22 mouse cellular contexts compared by ENCODE assay signal in genomic region chr15:98996840-98997239, GRCm38 (mm10). TPM values are rescaled to one million over a fixed set of nuclear protein-coding genes. Genes with fewer than 3 reads are reported as not detected.
DNase-seq lines count a peak whose midpoint lies in the region; ATAC-seq and TF ChIP-seq lines count a peak whose summit lies in the region.
"Had no signal": no experiment of that assay in that cellular context is flagged by ENCODE, and none has a peak within 500 bp of the region (broad histone marks: within the 10 kb centered on the region; RNA-seq: fewer than 3 reads in every experiment).

No protein-coding gene starts in this region.

- WGBS in heart, embryonic 15.5 days: 84% methylated on average over 7 of the region's 7 CpGs
- 65% methylated on average over 7 of the region's 7 CpGs for WGBS in midbrain, postnatal 0 days
- 89% methylated on average over 7 of the region's 7 CpGs for WGBS in midbrain, embryonic 10.5 days
- WGBS in hindbrain, postnatal 0 days: 61% methylated on average over 7 of the region's 7 CpGs

- H3K4me2 ChIP-seq in heart, embryonic 15.5 days: no peak overlapping the region
- H3K4me2 ChIP-seq in midbrain, postnatal 0 days (ENCODE audit: low read depth, low read length, poor library complexity, severe bottlenecking): no peak overlapping the region
- H3K4me2 ChIP-seq in hindbrain, postnatal 0 days (ENCODE audit: low read depth, low read length): no peak overlapping the region
- H3K4me2 ChIP-seq: lung, embryonic 15.5 days; midbrain, embryonic 15.5 days; neural tube, embryonic 12.5 days had no signal

- no peak overlapping the region for H3K4me3 ChIP-seq in heart, embryonic 15.5 days
- no peak overlapping the region for H3K4me3 ChIP-seq in midbrain, postnatal 0 days (ENCODE audit: low read depth, low read length)
- no peak overlapping the region for H3K4me3 ChIP-seq in midbrain, embryonic 10.5 days
- no peak overlapping the region for H3K4me3 ChIP-seq in hindbrain, postnatal 0 days (ENCODE audit: low read length)
- H3K4me3 ChIP-seq: lung, embryonic 15.5 days; midbrain, embryonic 15.5 days; neural tube, embryonic 12.5 days had no signal

- DNase-seq in cerebellum, postnatal 10 days: peak; percentile 68 to 75
- no peak for DNase-seq in cerebellum, adult 11 months
- DNase-seq in heart, postnatal 4 days: no peak
- peak; percentile 32 for DNase-seq in midbrain, postnatal 0 days (ENCODE audit: low spot score)
- DNase-seq in midbrain, embryonic 10.5 days (ENCODE audit: low spot score): no peak
- DNase-seq in hindbrain, postnatal 0 days (ENCODE audit: low spot score): no peak
- DNase-seq: adrenal gland, adult 2 months; cerebellum, postnatal 36 days; gastrocnemius, postnatal 14 days; thymus, postnatal 36 days had no signal

- H3K27me3 ChIP-seq in heart, embryonic 15.5 days: no peaks in the 10 kb centered on the region
- no peaks in the 10 kb centered on the region for H3K27me3 ChIP-seq in midbrain, postnatal 0 days (ENCODE audit: insufficient read depth, low read length)
- H3K27me3 ChIP-seq in midbrain, embryonic 10.5 days (ENCODE audit: low read depth, poor library complexity, severe bottlenecking): 0 out of 2 replicates have a peak, but pooled peaks cover 2% of the 10 kb centered on the region
- no peaks in the 10 kb centered on the region for H3K27me3 ChIP-seq in hindbrain, postnatal 0 days (ENCODE audit: insufficient read depth, low read length)
- H3K27me3 ChIP-seq: lung, embryonic 15.5 days; midbrain, embryonic 15.5 days; neural tube, embryonic 12.5 days had no signal

- no peak overlapping the region for H3K9ac ChIP-seq in heart, embryonic 15.5 days
- no peak overlapping the region for H3K9ac ChIP-seq in midbrain, postnatal 0 days (replicated peaks; ENCODE audit: low read length, poor library complexity, severe bottlenecking)
- H3K9ac ChIP-seq in hindbrain, postnatal 0 days (replicated peaks; ENCODE audit: low read length): no peak overlapping the region
- H3K9ac ChIP-seq: lung, embryonic 15.5 days; midbrain, embryonic 15.5 days; neural tube, embryonic 12.5 days had no signal

- no peak for ATAC-seq in heart, embryonic 15.5 days (replicated peaks; ENCODE audit: insufficient number of reproducible peaks, insufficient read depth, low FRiP score, low read depth)
- no peak for ATAC-seq in midbrain, postnatal 0 days (ENCODE audit: low FRiP score)
- no peak for ATAC-seq in hindbrain, postnatal 0 days
- ATAC-seq in erythroblast, adult 5-6 weeks (replicated peaks; ENCODE audit: low FRiP score, poor library complexity, severe bottlenecking): no peak
- ATAC-seq: intestine, postnatal 0 days; midbrain, embryonic 15.5 days had no signal

- H3K27ac ChIP-seq in heart, embryonic 15.5 days: peak overlapping the region; percentile 30; the same call in 1 of the 2 replicates
- no peak overlapping the region for H3K27ac ChIP-seq in midbrain, postnatal 0 days (ENCODE audit: low read depth, low read length)
- H3K27ac ChIP-seq in midbrain, embryonic 10.5 days (replicated peaks): no peak overlapping the region
- peak overlapping the region; percentile 26; the same call in 1 of the 2 replicates for H3K27ac ChIP-seq in hindbrain, postnatal 0 days
- H3K27ac ChIP-seq: lung, embryonic 15.5 days; macrophage; midbrain, embryonic 15.5 days; neural tube, embryonic 12.5 days had no signal

- no peak for TF ChIP-seq CTCF in midbrain, postnatal 0 days (IDR thresholded peaks at IDR 0.05)
- TF ChIP-seq CTCF in hindbrain, postnatal 0 days (IDR thresholded peaks at IDR 0.05; ENCODE audit: low read depth): no peak

- H3K4me1 ChIP-seq in heart, embryonic 15.5 days (replicated peaks): peaks cover 50% of the 10 kb centered on the region
- peaks cover 5% of the 10 kb centered on the region for H3K4me1 ChIP-seq in midbrain, postnatal 0 days (ENCODE audit: insufficient read depth, low read length)
- peaks cover 60% of the 10 kb centered on the region for H3K4me1 ChIP-seq in midbrain, embryonic 10.5 days
- H3K4me1 ChIP-seq in hindbrain, postnatal 0 days (ENCODE audit: insufficient read depth, low read length): peaks cover 9% of the 10 kb centered on the region

- no peaks in the 10 kb centered on the region for H3K36me3 ChIP-seq in heart, embryonic 15.5 days
- no peaks in the 10 kb centered on the region for H3K36me3 ChIP-seq in midbrain, postnatal 0 days (ENCODE audit: insufficient read depth, low read length)
- H3K36me3 ChIP-seq in midbrain, embryonic 10.5 days: no peaks in the 10 kb centered on the region
- H3K36me3 ChIP-seq in hindbrain, postnatal 0 days (ENCODE audit: insufficient read depth, low read length): no peaks in the 10 kb centered on the region
- H3K36me3 ChIP-seq: lung, embryonic 15.5 days; midbrain, embryonic 15.5 days; neural tube, embryonic 12.5 days had no signal

- no peaks in the 10 kb centered on the region for H3K9me3 ChIP-seq in heart, embryonic 15.5 days (replicated peaks)
- no peaks in the 10 kb centered on the region for H3K9me3 ChIP-seq in midbrain, postnatal 0 days (ENCODE audit: low read length)
- H3K9me3 ChIP-seq in midbrain, embryonic 10.5 days (replicated peaks): no peaks in the 10 kb centered on the region
- no peaks in the 10 kb centered on the region for H3K9me3 ChIP-seq in hindbrain, postnatal 0 days (ENCODE audit: low read length)
- H3K9me3 ChIP-seq: lung, embryonic 15.5 days; midbrain, embryonic 15.5 days; neural tube, embryonic 12.5 days had no signal

RNA-seq across cellular contexts. Expression of gene Tuba1c, which starts 32.9 kb away (rescaled TPM):
- polyA plus RNA-seq in heart, embryonic 15.5 days (2015; fragmentation: Nextera tagmentation; extraction: Ambion mirVana): 117 and 139 TPM in 2 replicates
- 100 to 1,000 TPM; 200 to 203 TPM for total RNA-seq in heart, postnatal 4 days (2021)
- 18.2 and 22.6 TPM in 2 replicates for total RNA-seq in midbrain, postnatal 0 days (2014; rRNA removed)
- polyA plus RNA-seq in midbrain, postnatal 0 days (2015; fragmentation: Nextera tagmentation; extraction: Ambion mirVana): 9.6 and 9.9 TPM in 2 replicates
- 118 and 129 TPM in 2 replicates for polyA plus RNA-seq in midbrain, embryonic 10.5 days (2016; fragmentation: Nextera tagmentation; extraction: Ambion mirVana)
- 43.8 and 58.3 TPM in 2 replicates for total RNA-seq in hindbrain, postnatal 0 days (2014; rRNA removed)
- polyA plus RNA-seq in hindbrain, postnatal 0 days (2015; fragmentation: Nextera tagmentation; extraction: Ambion mirVana): 24.0 and 24.2 TPM in 2 replicates
- 73.8 and 96.1 TPM in 2 replicates for total RNA-seq in erythroblast, adult 5-6 weeks (2015; ENCODE audit: low replicate concordance)
- total RNA-seq in erythroblast, adult 5-6 weeks (2017; ENCODE audit: low replicate concordance): 36.4 and 46.4 TPM in 2 replicates

RNA-seq across cellular contexts. Expression of gene Tuba1a, which starts 43.3 kb away (rescaled TPM):
- 719 and 906 TPM in 2 replicates for polyA plus RNA-seq in heart, embryonic 15.5 days (2015; fragmentation: Nextera tagmentation; extraction: Ambion mirVana)
- 100 to 1,000 TPM; 435 TPM for total RNA-seq in heart, postnatal 4 days (2021)
- 17,447 and 20,461 TPM in 2 replicates for total RNA-seq in midbrain, postnatal 0 days (2014; rRNA removed)
- polyA plus RNA-seq in midbrain, postnatal 0 days (2015; fragmentation: Nextera tagmentation; extraction: Ambion mirVana): 15,641 and 16,823 TPM in 2 replicates
- 4,467 and 6,520 TPM in 2 replicates for polyA plus RNA-seq in midbrain, embryonic 10.5 days (2016; fragmentation: Nextera tagmentation; extraction: Ambion mirVana)
- 18,723 and 19,179 TPM in 2 replicates for total RNA-seq in hindbrain, postnatal 0 days (2014; rRNA removed)
- 11,647 and 12,500 TPM in 2 replicates for polyA plus RNA-seq in hindbrain, postnatal 0 days (2015; fragmentation: Nextera tagmentation; extraction: Ambion mirVana)
- total RNA-seq in erythroblast, adult 5-6 weeks (2015; ENCODE audit: low replicate concordance): 15.3 and 19.6 TPM in 2 replicates
- 4.3 and 5.9 TPM in 2 replicates for total RNA-seq in erythroblast, adult 5-6 weeks (2017; ENCODE audit: low replicate concordance)

RNA-seq across cellular contexts. Expression of gene Gm49450, which starts 43.5 kb away (rescaled TPM):
- not detected in 2 replicates for polyA plus RNA-seq in heart, embryonic 15.5 days (2015; fragmentation: Nextera tagmentation; extraction: Ambion mirVana)
- total RNA-seq in heart, postnatal 4 days (2021): not detected
- total RNA-seq in midbrain, postnatal 0 days (2014; rRNA removed): 1,797 and 2,945 TPM in 2 replicates
- polyA plus RNA-seq in midbrain, postnatal 0 days (2015; fragmentation: Nextera tagmentation; extraction: Ambion mirVana): not detected in 2 replicates
- polyA plus RNA-seq in midbrain, embryonic 10.5 days (2016; fragmentation: Nextera tagmentation; extraction: Ambion mirVana): not detected in 2 replicates
- 1,661 and 1,767 TPM in 2 replicates for total RNA-seq in hindbrain, postnatal 0 days (2014; rRNA removed)
- not detected in 2 replicates for polyA plus RNA-seq in hindbrain, postnatal 0 days (2015; fragmentation: Nextera tagmentation; extraction: Ambion mirVana)
- total RNA-seq in erythroblast, adult 5-6 weeks (2015; ENCODE audit: low replicate concordance): not detected in 2 replicates
- total RNA-seq in erythroblast, adult 5-6 weeks (2017; ENCODE audit: low replicate concordance): 4.7 TPM in 1 of 2 replicates, not detected in the other
- total RNA-seq: gastrocnemius, postnatal 14 days; layer of hippocampus, adult 18-20 months; left cerebral cortex, postnatal 36 days; liver, adult 2 months had no signal
- polyA plus RNA-seq: heart, postnatal 0 days; intestine, postnatal 0 days; kidney, embryonic 16.5 days; lung, embryonic 15.5 days; midbrain, embryonic 15.5 days; neural tube, embryonic 12.5 days had no signal

RNA-seq across cellular contexts. Expression of gene Prph, which starts 58.1 kb away (rescaled TPM):
- 1.1 and 12.9 TPM in 2 replicates for polyA plus RNA-seq in heart, embryonic 15.5 days (2015; fragmentation: Nextera tagmentation; extraction: Ambion mirVana)
- 1 to 10 TPM in 1 of 2 experiments, under 1 TPM in 1; 0.60 to 1.3 TPM for total RNA-seq in heart, postnatal 4 days (2021)
- total RNA-seq in midbrain, postnatal 0 days (2014; rRNA removed): 9.8 and 11.2 TPM in 2 replicates
- 8.0 and 9.1 TPM in 2 replicates for polyA plus RNA-seq in midbrain, postnatal 0 days (2015; fragmentation: Nextera tagmentation; extraction: Ambion mirVana)
- 3.3 and 4.2 TPM in 2 replicates for polyA plus RNA-seq in midbrain, embryonic 10.5 days (2016; fragmentation: Nextera tagmentation; extraction: Ambion mirVana)
- total RNA-seq in hindbrain, postnatal 0 days (2014; rRNA removed): 62.6 and 70.9 TPM in 2 replicates
- 50.0 and 53.5 TPM in 2 replicates for polyA plus RNA-seq in hindbrain, postnatal 0 days (2015; fragmentation: Nextera tagmentation; extraction: Ambion mirVana)
- total RNA-seq in erythroblast, adult 5-6 weeks (2015; ENCODE audit: low replicate concordance): not detected in 2 replicates
- total RNA-seq in erythroblast, adult 5-6 weeks (2017; ENCODE audit: low replicate concordance): not detected in 2 replicates

Comparison
In these comparisons a context has a peak if more than half of its experiments do, and no peak if none do; other contexts are left out.
1. DNase-seq: peak in cerebellum, postnatal 10 days (2 of 2) and midbrain, postnatal 0 days (single experiment); none in cerebellum, adult 11 months (single experiment), heart, postnatal 4 days (single experiment), midbrain, embryonic 10.5 days (single experiment) and hindbrain, postnatal 0 days (single experiment).
2. H3K27ac ChIP-seq: peak in heart, embryonic 15.5 days (single experiment) and hindbrain, postnatal 0 days (single experiment); none in midbrain, postnatal 0 days (single experiment) and midbrain, embryonic 10.5 days (single experiment).
3. RNA of gene Tuba1a, which starts 43.3 kb away (total RNA-seq): 17,447 to 20,461 TPM in midbrain, postnatal 0 days and 18,723 to 19,179 TPM in hindbrain, postnatal 0 days; 435 TPM in heart, postnatal 4 days and 4.3 to 19.6 TPM in erythroblast, adult 5-6 weeks; every median in the first group is over 10 times any median in the second.
4. RNA of gene Gm49450, which starts 43.5 kb away (total RNA-seq): 1,797 to 2,945 TPM in midbrain, postnatal 0 days and 1,661 to 1,767 TPM in hindbrain, postnatal 0 days; 4.7 TPM in erythroblast, adult 5-6 weeks and not detected in heart, postnatal 4 days; every median in the first group is over 100 times any median in the second.